Comparison of ENCODE assay signal across 21 mouse cellular contexts in the genomic region with DNA sequence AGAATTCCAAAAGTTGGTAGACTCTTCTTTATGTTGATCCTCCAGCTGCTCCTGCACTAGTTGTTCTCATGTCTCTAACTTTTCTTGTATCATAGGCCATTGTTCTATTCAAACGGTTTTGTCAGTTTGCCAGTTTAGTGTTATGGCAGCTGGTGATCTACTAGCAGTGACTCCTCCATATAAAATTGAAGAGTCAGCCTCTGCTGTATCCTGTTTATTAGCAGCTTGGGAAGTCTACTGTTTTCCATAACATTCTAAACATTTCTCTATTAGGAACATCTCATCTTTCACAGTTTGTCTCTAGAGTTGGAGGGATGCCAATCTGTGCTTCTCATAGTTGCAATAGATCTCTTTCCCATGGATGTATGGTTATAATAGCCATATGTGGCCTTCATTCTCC. TPM values are rescaled to one million over a fixed set of nuclear protein-coding genes. Genes with fewer than 3 reads are reported as not detected.
"Had no signal": no experiment of that assay in that cellular context is flagged by ENCODE, and none has a peak within 500 bp of the region (broad histone marks: within the 10 kb centered on the region; RNA-seq: fewer than 3 reads in every experiment).

No protein-coding gene starts in this region.

- H3K36me3 ChIP-seq: limb, embryonic 12.5 days; liver, embryonic 12.5 days; liver, embryonic 15.5 days; midbrain, embryonic 12.5 days; midbrain, embryonic 15.5 days; neural tube, embryonic 12.5 days; neural tube, embryonic 15.5 days had no signal

- H3K4me3 ChIP-seq: left cerebral cortex, adult 2 months; limb, embryonic 12.5 days; liver, embryonic 12.5 days; liver, embryonic 15.5 days; midbrain, embryonic 12.5 days; midbrain, embryonic 15.5 days; neural tube, embryonic 12.5 days; neural tube, embryonic 15.5 days had no signal

- H3K9ac ChIP-seq: limb, embryonic 12.5 days; liver, embryonic 12.5 days; liver, embryonic 15.5 days; midbrain, embryonic 12.5 days; midbrain, embryonic 15.5 days; neural tube, embryonic 12.5 days; neural tube, embryonic 15.5 days had no signal

- H3K4me2 ChIP-seq: limb, embryonic 12.5 days; liver, embryonic 12.5 days; liver, embryonic 15.5 days; midbrain, embryonic 12.5 days; midbrain, embryonic 15.5 days; neural tube, embryonic 12.5 days; neural tube, embryonic 15.5 days had no signal

- DNase-seq: kidney, adult 18-20 months; kidney, adult 9 months; kidney, postnatal 25 days; layer of hippocampus, postnatal 36 days; liver; lung, adult 18-20 months; thymus, adult 18-20 months; thymus, postnatal 36 days had no signal

- ATAC-seq: inflammation-experienced regulatory T-cells, adult 6 months; intestine, embryonic 16.5 days; liver, embryonic 12.5 days; midbrain, embryonic 15.5 days had no signal

- H3K4me1 ChIP-seq: liver, embryonic 12.5 days; liver, embryonic 15.5 days; midbrain, embryonic 12.5 days; midbrain, embryonic 15.5 days; neural tube, embryonic 12.5 days; neural tube, embryonic 15.5 days had no signal

- H3K27me3 ChIP-seq: liver, embryonic 12.5 days; liver, embryonic 15.5 days; midbrain, embryonic 12.5 days; midbrain, embryonic 15.5 days; neural tube, embryonic 12.5 days; neural tube, embryonic 15.5 days had no signal

- H3K27ac ChIP-seq: left cerebral cortex, adult 2 months; limb, embryonic 12.5 days; liver, embryonic 12.5 days; liver, embryonic 15.5 days; macrophage; midbrain, embryonic 12.5 days; midbrain, embryonic 15.5 days; neural tube, embryonic 12.5 days; neural tube, embryonic 15.5 days had no signal

- H3K9me3 ChIP-seq: liver, embryonic 12.5 days; liver, embryonic 15.5 days; midbrain, embryonic 12.5 days; midbrain, embryonic 15.5 days; neural tube, embryonic 12.5 days; neural tube, embryonic 15.5 days had no signal

RNA-seq across cellular contexts. Expression of a gene that starts 58.6 kb away (rescaled TPM):
- polyA plus RNA-seq: limb, embryonic 12.5 days; liver, embryonic 12.5 days; liver, embryonic 15.5 days; small intestine, adult 2 months; spleen, adult 2 months had no signal
